In the genomic region with DNA sequence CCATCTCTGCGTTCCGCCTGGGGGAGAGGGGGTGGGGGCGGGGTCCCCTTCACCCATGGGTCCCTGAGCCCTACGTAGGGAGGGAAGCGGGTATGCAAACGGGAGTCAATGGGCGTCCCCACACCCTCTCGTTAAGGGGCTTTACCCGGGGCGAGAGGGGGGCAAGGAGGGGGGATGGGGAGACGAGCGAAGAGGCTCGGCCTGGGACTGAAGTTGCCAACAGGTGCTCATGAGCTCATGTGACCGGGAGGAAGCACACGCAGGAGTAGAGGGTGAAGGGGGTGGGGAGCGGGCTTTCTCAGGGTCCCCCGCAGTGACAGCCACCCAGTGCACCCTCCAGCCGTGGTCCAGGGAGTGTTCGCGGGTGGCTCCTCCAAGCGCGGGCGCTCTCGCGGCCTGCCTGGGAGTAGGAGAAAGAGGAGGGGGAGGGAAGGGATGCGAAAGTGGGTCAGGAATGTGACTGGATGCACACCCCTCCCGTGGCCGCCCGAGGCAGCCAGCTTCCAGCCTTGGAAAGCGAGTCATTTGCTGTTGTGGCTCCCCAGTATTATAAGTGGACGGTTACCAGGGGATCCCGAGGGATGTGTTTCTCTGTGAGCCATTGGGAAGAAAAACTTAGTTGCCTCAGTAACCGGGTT, we compare ENCODE assay signal across 8 mouse cellular contexts. TPM values are rescaled to one million over a fixed set of nuclear protein-coding genes. Genes with fewer than 3 reads are reported as not detected.
DNase-seq lines count a peak whose midpoint lies in the region; ATAC-seq lines count a peak whose summit lies in the region.

No protein-coding gene starts in this region.

- peak overlapping the region; percentile 65 for H3K4me3 ChIP-seq in embryonic facial prominence, embryonic 15.5 days (replicated peaks)
- peak overlapping the region; percentile 59 to 69 for H3K4me3 ChIP-seq in heart, embryonic 14.5 days (ENCODE audit: control insufficient read depth in 1 of 2, insufficient read depth in 1 of 2, low read depth in 1 of 2, low read length in 2 of 2)
- peak overlapping the region; percentile 64 for H3K4me3 ChIP-seq in liver, embryonic 16.5 days (ENCODE audit: low read depth, low read length)

- H3K36me3 ChIP-seq in embryonic facial prominence, embryonic 15.5 days = no peaks in the 10 kb centered on the region
- no peaks in the 10 kb centered on the region for H3K36me3 ChIP-seq in heart, embryonic 14.5 days (ENCODE audit: control insufficient read depth, insufficient read depth, low read length)
- H3K36me3 ChIP-seq in liver, embryonic 16.5 days (ENCODE audit: control insufficient read depth, insufficient read depth) = no peaks in the 10 kb centered on the region

- H3K27me3 ChIP-seq in embryonic facial prominence, embryonic 15.5 days = no peaks in the 10 kb centered on the region
- peaks cover 7% of the 10 kb centered on the region; the same call in 1 of the 2 replicates for H3K27me3 ChIP-seq in heart, embryonic 14.5 days (ENCODE audit: control insufficient read depth, insufficient read depth, low read length)
- peaks cover 16% of the 10 kb centered on the region for H3K27me3 ChIP-seq in liver, embryonic 16.5 days (ENCODE audit: control insufficient read depth, insufficient read depth, low read depth, low read length)

- peak; percentile 51 to 53 for DNase-seq in B cell, adult 2 months
- peak; percentile 59 for DNase-seq in adrenal gland, postnatal 10 days
- peak; percentile 56 for DNase-seq in kidney, postnatal 10 days
- DNase-seq in neural tube, embryonic 10.5 days (ENCODE audit: extremely low spot score, low spot score) = peak; percentile 46
- peak; percentile 69 to 81 for DNase-seq in thymus, adult 18-20 months

- H3K4me2 ChIP-seq in embryonic facial prominence, embryonic 15.5 days (replicated peaks) = peak overlapping the region; percentile 99
- peak overlapping the region; percentile 100 for H3K4me2 ChIP-seq in heart, embryonic 14.5 days (ENCODE audit: low read length)
- H3K4me2 ChIP-seq in liver, embryonic 16.5 days (ENCODE audit: low read depth, low read length) = peak overlapping the region; percentile 80

- peak; percentile 69 for ATAC-seq in embryonic facial prominence, embryonic 15.5 days (ENCODE audit: insufficient number of reproducible peaks, low FRiP score, low TSS enrichment, low read depth)
- ATAC-seq in heart, embryonic 14.5 days (ENCODE audit: insufficient number of reproducible peaks, insufficient read depth, low FRiP score, low read depth) = peak; percentile 59; the same call in 1 of the 2 replicates
- ATAC-seq in liver, embryonic 16.5 days (ENCODE audit: low read depth) = peak; percentile 35; the same call in 1 of the 2 replicates

- H3K27ac ChIP-seq in embryonic facial prominence, embryonic 15.5 days (replicated peaks) = no peak overlapping the region; the same call in 1 of the 2 replicates
- no peak overlapping the region for H3K27ac ChIP-seq in heart, embryonic 14.5 days (replicated peaks in 1 of 2; ENCODE audit: control insufficient read depth in 1 of 2, insufficient read depth in 1 of 2, low read depth in 2 of 2, low read length in 2 of 2)
- 0 out of 2 replicates have a peak overlapping the region, but pooled peaks have one; percentile 17 for H3K27ac ChIP-seq in liver, embryonic 16.5 days (ENCODE audit: low read length)

- peaks cover 15% of the 10 kb centered on the region for H3K4me1 ChIP-seq in embryonic facial prominence, embryonic 15.5 days
- H3K4me1 ChIP-seq in heart, embryonic 14.5 days (ENCODE audit: control insufficient read depth in 2 of 2, insufficient read depth in 2 of 2, low read length in 2 of 2) = peaks cover 11 to 16% of the 10 kb centered on the region in 2 experiments
- peaks cover 17% of the 10 kb centered on the region for H3K4me1 ChIP-seq in liver, embryonic 16.5 days (ENCODE audit: control insufficient read depth, low read depth, low read length)

- 0% methylated on average over 33 of the region's 33 CpGs for WGBS in embryonic facial prominence, embryonic 15.5 days
- WGBS in heart, embryonic 14.5 days = under 1% methylated on average over 32 of the region's 33 CpGs
- WGBS in liver, embryonic 16.5 days (ENCODE audit: insufficient replicate concordance) = under 1% methylated on average over 30 of the region's 33 CpGs

- H3K9me3 ChIP-seq in embryonic facial prominence, embryonic 15.5 days (replicated peaks) = no peaks in the 10 kb centered on the region
- no peaks in the 10 kb centered on the region for H3K9me3 ChIP-seq in heart, embryonic 14.5 days (ENCODE audit: control insufficient read depth, low read length)
- no peaks in the 10 kb centered on the region for H3K9me3 ChIP-seq in liver, embryonic 16.5 days (replicated peaks; ENCODE audit: control insufficient read depth, low read length)

- H3K9ac ChIP-seq in embryonic facial prominence, embryonic 15.5 days = peak overlapping the region; percentile 53
- H3K9ac ChIP-seq in heart, embryonic 14.5 days (ENCODE audit: low read length) = peak overlapping the region; percentile 74
- peak overlapping the region; percentile 59 for H3K9ac ChIP-seq in liver, embryonic 16.5 days (ENCODE audit: low read depth, low read length)

RNA-seq across cellular contexts. Expression of gene Rreb1, which starts 0.5 kb away (rescaled TPM):
- total RNA-seq in adrenal gland, postnatal 10 days (2021) = 10 to 100 TPM; 57.4 to 74.8 TPM
- 14.4 and 14.8 TPM in 2 replicates for polyA plus RNA-seq in embryonic facial prominence, embryonic 15.5 days (2015; fragmentation: Nextera tagmentation; extraction: Ambion mirVana)
- polyA plus RNA-seq in heart, embryonic 14.5 days (2014; fragmentation: Nextera tagmentation; extraction: Ambion mirVana) = 13.6 and 17.8 TPM in 2 replicates
- polyA plus RNA-seq in liver, embryonic 16.5 days (2015; fragmentation: Nextera tagmentation; extraction: Ambion mirVana) = 4.2 and 5.9 TPM in 2 replicates
